Mouse (Mus musculus) brown adipose tissue, adult 24 weeks (tissue): ENCODE data around the gene Unc5b. TPM values are rescaled to one million over a fixed set of nuclear protein-coding genes. Genes with fewer than 3 reads are reported as not detected.

Source experiments
- H3K27ac ChIP-seq: fragments of 200-500 bp; replicated peaks from 2 replicates; pipeline ENCODE4 v1.5.1; 2012; ENCODE audit warnings: low read depth, mild to moderate bottlenecking, low read length
- H3K4me1 ChIP-seq: fragments of 200-500 bp; 2 replicates; pipeline ENCODE4 v1.6.1; 2012; ENCODE audit warnings: low read length, mixed read lengths; ENCODE audit not compliant: control insufficient read depth, insufficient read depth, insufficient read length
- H3K4me3 ChIP-seq: fragments of 200-500 bp; 2 replicates; pipeline ENCODE4 v1.5.1; 2012; ENCODE audit warnings: low read depth, mild to moderate bottlenecking, low read length, moderate library complexity; ENCODE audit not compliant: insufficient read depth
- polyA plus RNA-seq: library from polyadenylated mRNA; stranded (reverse); fragments of >200 nt; gene quantifications from 2 replicates; pipeline ENCODE4 v1.2.4, GENCODE M21; 2012; ENCODE audit not compliant: missing spikeins, insufficient read depth, insufficient read length

Unc5b gene
- polyA plus RNA-seq, 1 experiment: 1.7 TPM

GRCm38 (mm10) chr10:60739619-60740363, 91.6 kb downstream of the Unc5b start:
- H3K27ac ChIP-seq: 0 out of 2 replicates have a peak overlapping the region, but pooled peaks have one; percentile 15
- 0 out of 2 replicates have a peak, but pooled peaks cover 2% of the 10 kb centered on the region for H3K4me1 ChIP-seq
- no peak overlapping the region for H3K4me3 ChIP-seq

- 0 out of 2 replicates have a peak, but pooled peaks cover 2% of the 10 kb centered on the region for H3K4me1 ChIP-seq
- no peak overlapping the region for H3K4me3 ChIP-seq
- H3K27ac ChIP-seq: no peak overlapping the region
These were observed 93.3 kb downstream of the Unc5b start for GRCm38 (mm10) chr10:60737886-60738640.

GRCm38 (mm10) chr10:60737169-60737728, 94.1 kb downstream of the Unc5b start:
- H3K27ac ChIP-seq: no peak overlapping the region
- no peak overlapping the region for H3K4me3 ChIP-seq
- peaks cover 6% of the 10 kb centered on the region; the same call in 1 of the 2 replicates for H3K4me1 ChIP-seq

GRCm38 (mm10) chr10:60735737-60736136, 95.6 kb downstream of the Unc5b start:
- Histone ChIP-seq H3K4me1 (peaks cover 10% of the 10 kb centered on the region; the same call in 1 of the 2 replicates), H3K4me3 (no peak overlapping the region), H3K27ac (no peak overlapping the region)

GRCm38 (mm10) chr10:60733471-60733870, 97.9 kb downstream of the Unc5b start:
- Histone ChIP-seq H3K4me1 (peaks cover 10% of the 10 kb centered on the region; the same call in 1 of the 2 replicates), H3K27ac (no peak overlapping the region), H3K4me3 (no peak overlapping the region)

- Histone ChIP-seq H3K4me3 (no peak overlapping the region), H3K27ac (no peak overlapping the region), H3K4me1 (peaks cover 10% of the 10 kb centered on the region)
These were observed 99.0 kb downstream of the Unc5b start for GRCm38 (mm10) chr10:60732397-60732861.

GRCm38 (mm10) chr10:60731742-60732141, 99.6 kb downstream of the Unc5b start:
- no peak overlapping the region for H3K27ac ChIP-seq
- H3K4me3 ChIP-seq: no peak overlapping the region
- peaks cover 10% of the 10 kb centered on the region for H3K4me1 ChIP-seq

- no peak overlapping the region for H3K27ac ChIP-seq
- H3K4me1 ChIP-seq: peaks cover 7% of the 10 kb centered on the region
- H3K4me3 ChIP-seq: no peak overlapping the region
These were observed 104.1 kb downstream of the Unc5b start for GRCm38 (mm10) chr10:60727301-60727700.

GRCm38 (mm10) chr10:60726896-60727295, 104.5 kb downstream of the Unc5b start:
- no peak overlapping the region for H3K4me3 ChIP-seq
- no peak overlapping the region for H3K27ac ChIP-seq
- peaks cover 3% of the 10 kb centered on the region for H3K4me1 ChIP-seq

- Histone ChIP-seq H3K4me3 (no peak overlapping the region), H3K27ac (no peak overlapping the region), H3K4me1 (peaks cover 2% of the 10 kb centered on the region; the same call in 1 of the 2 replicates)
These were observed 106.9 kb downstream of the Unc5b start for GRCm38 (mm10) chr10:60724496-60724895.

- Histone ChIP-seq H3K27ac (no peak overlapping the region), H3K4me1 (peaks cover 2% of the 10 kb centered on the region; the same call in 1 of the 2 replicates), H3K4me3 (no peak overlapping the region)
These were observed 108.0 kb downstream of the Unc5b start for GRCm38 (mm10) chr10:60723345-60723744.

- Histone ChIP-seq H3K4me3 (no peak overlapping the region), H3K27ac (no peak overlapping the region), H3K4me1 (no peaks in the 10 kb centered on the region)
These were observed 109.7 kb downstream of the Unc5b start for GRCm38 (mm10) chr10:60721640-60722039.

- no peak overlapping the region for H3K27ac ChIP-seq
- H3K4me3 ChIP-seq: no peak overlapping the region
- H3K4me1 ChIP-seq: no peaks in the 10 kb centered on the region
These were observed 110.9 kb downstream of the Unc5b start for GRCm38 (mm10) chr10:60720461-60720860.

- no peak overlapping the region for H3K27ac ChIP-seq
- H3K4me3 ChIP-seq: no peak overlapping the region
- no peaks in the 10 kb centered on the region for H3K4me1 ChIP-seq
These were observed 112.9 kb downstream of the Unc5b start for GRCm38 (mm10) chr10:60718491-60718890.

- Histone ChIP-seq H3K27ac (no peak overlapping the region), H3K4me1 (no peaks in the 10 kb centered on the region), H3K4me3 (no peak overlapping the region)
These were observed 114.9 kb downstream of the Unc5b start for GRCm38 (mm10) chr10:60716449-60716848.
